Mouse (Mus musculus) monocyte, adult 2 months (primary cell): ENCODE results near the gene Gm20767.
"Not testable (repeated sequence)": the region's sequence is repeated elsewhere in the genome, so short reads cannot be mapped to it uniquely, and the experiment has no call there.

Source experiments
- DNase-seq, 2 experiments: peaks; one replicate each; pipeline ENCODE4 v3.0.0; 2022; ENCODE audit warnings: low spot score in 2 of 2, low read depth in 1 of 2

The Gm20767 gene

GRCm38 (mm10) chr13:120139946-120140345 lies at the start of gene Gm20767:
Gene Gm20767, plus strand, starts transcription at chr13:120140246.
- not testable (repeated sequence) for DNase-seq

DNA sequence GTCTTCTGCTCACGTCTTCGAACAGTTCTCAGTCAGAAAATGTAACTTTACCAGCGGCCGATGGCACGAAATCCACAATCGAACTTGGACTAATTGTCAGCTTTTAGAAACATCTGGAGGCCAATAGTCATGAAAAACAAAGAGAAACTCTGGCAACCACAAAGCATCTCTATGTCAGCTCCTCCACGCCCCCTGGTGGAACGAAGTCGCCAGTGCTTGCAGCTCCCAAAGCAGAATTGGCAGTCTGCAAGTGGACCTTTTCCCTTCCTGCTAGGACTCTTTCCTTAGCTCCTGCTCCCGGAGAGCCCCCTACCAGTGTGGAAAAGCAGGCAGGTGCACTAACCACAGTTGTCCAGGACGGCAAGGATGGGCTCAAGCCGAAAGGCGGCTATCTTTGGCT lies 47.1 kb upstream of the Gm20767 start:
- DNase-seq: not testable (repeated sequence)

DNA sequence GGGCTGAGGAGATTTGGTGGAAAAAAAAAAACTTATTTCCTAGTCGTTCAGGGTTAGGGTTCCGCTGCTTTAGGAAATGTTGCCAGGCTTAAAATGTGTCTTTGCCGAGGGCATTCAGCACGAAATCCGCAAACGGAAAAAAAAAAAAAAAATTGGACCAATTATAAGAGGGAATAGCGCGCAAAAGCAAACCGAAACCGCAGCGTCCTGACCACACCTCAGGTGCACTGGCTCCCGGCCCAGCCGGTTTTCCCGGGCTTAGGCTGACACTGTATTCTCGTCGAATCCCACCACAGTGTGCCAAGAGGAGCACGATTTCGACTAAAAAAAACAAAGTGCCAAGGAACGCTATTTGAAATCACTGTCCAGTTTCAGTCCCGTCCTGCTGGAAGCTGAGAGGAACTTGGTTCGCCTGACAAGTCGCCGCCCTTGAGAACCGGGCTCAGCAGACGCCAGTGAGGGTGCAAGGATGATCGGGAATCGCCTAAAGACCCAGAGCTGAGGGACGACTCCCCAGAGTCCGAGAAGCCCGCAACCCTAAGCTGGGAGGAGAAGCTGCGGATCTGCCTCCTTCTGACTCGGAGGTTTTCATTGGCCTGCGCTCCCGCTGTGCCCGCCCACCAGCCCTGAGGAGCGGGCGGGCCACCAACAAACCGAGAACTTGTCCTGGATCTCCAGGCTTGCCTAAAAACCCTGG lies 43.7 kb upstream of the Gm20767 start:
- DNase-seq: not testable (repeated sequence)

DNA sequence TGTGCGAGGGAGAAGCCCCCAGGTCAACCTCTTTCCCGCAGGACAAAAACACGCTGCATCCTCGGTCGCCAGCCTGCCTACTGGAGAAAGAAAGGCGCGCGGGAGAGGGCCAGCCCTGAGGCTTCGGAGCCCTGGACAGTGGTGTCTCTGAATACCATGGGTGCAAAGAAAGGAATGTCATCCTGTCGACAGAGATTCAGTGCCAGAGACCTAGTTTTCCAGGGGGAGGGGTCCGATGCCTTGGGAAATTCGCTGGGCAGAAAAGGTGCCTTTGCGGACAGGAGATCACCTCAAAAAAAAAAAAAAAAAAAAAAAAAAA lies 43.1 kb upstream of the Gm20767 start:
- not testable (repeated sequence) for DNase-seq

- not testable (repeated sequence) for DNase-seq
These were observed 40.7 kb upstream of the Gm20767 start for GRCm38 (mm10) chr13:120099327-120099726.

GRCm38 (mm10) chr13:120106504-120106903 lies 33.5 kb upstream of the Gm20767 start:
- DNase-seq: not testable (repeated sequence)

DNA sequence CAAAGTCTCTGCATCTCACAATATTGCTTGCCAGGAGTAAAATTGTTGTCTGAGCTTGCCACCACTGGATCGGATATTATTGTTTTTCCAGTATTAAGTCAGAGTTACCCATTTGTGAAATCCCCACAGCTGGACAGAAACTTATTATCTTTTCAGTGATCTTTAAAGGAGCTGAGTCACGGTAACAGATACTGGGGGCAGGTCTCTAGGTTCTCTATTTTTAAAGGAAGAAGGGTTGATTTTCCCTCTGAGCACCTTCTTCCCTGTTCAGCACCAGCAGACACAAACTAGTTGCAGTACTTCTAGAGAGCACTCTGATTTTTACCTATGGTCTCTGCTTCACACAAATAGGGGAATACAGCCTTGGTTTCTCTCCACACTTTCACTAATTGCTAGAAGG lies 33.0 kb upstream of the Gm20767 start:
- DNase-seq: not testable (repeated sequence)

- not testable (repeated sequence) for DNase-seq
These were observed 2.3 kb downstream of the Gm20767 start for GRCm38 (mm10) chr13:120142348-120142747.

GRCm38 (mm10) chr13:120149660-120150407 lies 9.8 kb downstream of the Gm20767 start:
- DNase-seq: not testable (repeated sequence)

GRCm38 (mm10) chr13:120150589-120150988 lies 10.5 kb downstream of the Gm20767 start:
- peak; percentile 11 to 16 for DNase-seq

DNA sequence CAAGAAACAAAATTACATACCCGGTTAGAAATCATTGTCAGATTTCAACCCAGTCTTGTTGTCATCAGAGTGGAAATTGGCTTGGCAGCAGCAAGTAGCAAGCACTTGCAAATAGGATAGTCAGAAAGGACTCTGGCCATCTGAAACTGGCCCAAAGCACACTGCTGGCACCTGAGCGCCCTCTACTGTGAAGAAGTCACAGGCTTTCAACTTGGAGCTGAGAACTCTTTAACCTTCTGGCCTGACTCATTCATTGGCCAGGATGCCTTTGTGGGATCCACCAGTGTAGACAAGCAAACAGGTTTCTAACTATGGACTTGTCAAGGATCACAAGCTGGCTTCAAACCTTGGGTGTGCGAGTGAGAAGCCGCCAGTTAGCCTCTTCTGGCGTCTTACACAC lies 28.3 kb downstream of the Gm20767 start:
- DNase-seq: not testable (repeated sequence)

- DNase-seq: not testable (repeated sequence)
These were observed 32.1 kb downstream of the Gm20767 start, which contains the start of gene Gm21818 for GRCm38 (mm10) chr13:120172133-120172532. Gene Gm21818, plus strand, starts transcription at chr13:120172433.

DNA sequence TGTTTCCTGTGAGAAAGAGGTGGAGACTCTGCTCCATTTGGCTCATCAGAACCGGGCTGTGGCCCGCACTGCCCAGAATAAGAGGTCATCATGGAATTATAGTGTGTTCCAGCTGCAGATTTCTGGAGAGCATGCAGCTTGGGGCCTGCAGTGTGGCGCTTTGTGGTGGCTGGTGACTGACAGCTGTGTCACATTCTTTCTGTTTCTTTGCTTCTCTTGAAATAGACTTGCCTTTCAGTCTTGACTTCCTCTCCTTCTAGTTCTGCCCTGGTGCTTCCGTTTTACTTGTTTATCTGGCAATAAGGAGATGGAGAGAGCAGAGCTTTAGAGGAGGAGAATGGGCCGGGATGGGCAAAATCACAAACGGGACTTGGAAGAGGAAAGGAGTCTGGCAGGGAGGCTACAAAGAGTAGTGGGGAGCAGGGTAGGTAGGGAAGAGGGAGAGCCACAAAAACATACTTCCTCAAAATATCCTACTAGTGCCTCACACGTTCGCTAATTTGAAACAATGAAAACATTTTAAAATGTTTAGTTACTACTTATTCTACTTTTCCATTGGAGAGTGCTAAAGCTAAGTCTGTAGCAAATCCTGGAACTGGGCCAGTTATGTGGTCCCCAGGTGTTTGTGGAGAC lies 56.3 kb downstream of the Gm20767 start:
- not testable (repeated sequence) for DNase-seq
